Mouse (Mus musculus) left cerebral cortex, adult 2 months (tissue): ENCODE measurements around the gene Tbx6. TPM values are rescaled to one million over a fixed set of nuclear protein-coding genes. Genes with fewer than 3 reads are reported as not detected.

ENCODE experiments used
- DNase-seq, 2 experiments: peaks; one replicate each; pipeline ENCODE4 v3.0.0; 2021 to 2022; ENCODE audit warnings: low spot score in 2 of 2, mixed read lengths in 1 of 2; ENCODE audit errors: extremely low spot score in 1 of 2
- H3K27ac ChIP-seq: fragments of 200-600 bp; 2 replicates; pipeline ENCODE4 v1.8.1; 2022
- H3K4me3 ChIP-seq: fragments of 200-600 bp; 2 replicates; pipeline ENCODE4 v1.8.1; 2022
- CTCF ChIP-seq: fragments of 200-600 bp; IDR thresholded peaks from 2 replicates; pipeline ENCODE4 v1.8.1; 2022; ENCODE audit warnings: antibody characterized with exemption, mild to moderate bottlenecking, moderate library complexity
- intact Hi-C: fragments of 180-260 bp; cut with DNase I; formaldehyde crosslinking; loops from one replicate; pipeline ENCODE4 v1.15.1; 2025
- total RNA-seq, 2 experiments: library from RNA; stranded (reverse); gene quantifications; 2 replicates each; pipeline ENCODE4 v1.2.3; 2021

Tbx6 gene
- total RNA-seq, 2 experiments from 2014 or later = 1.1 to 1.2 TPM

GRCm38 (mm10) chr7:126797411-126798126 lies 16.3 kb downstream of the Tbx6 start, which contains the start of gene Fam57b:
Gene Fam57b (plus strand): TSS chr7:126797668.
- TF ChIP-seq CTCF = no peak
- H3K27ac ChIP-seq = peak within 1 kb of the TSS; percentile 100
- no peak for DNase-seq
- intact Hi-C loops = loop anchor here (5.0 to 10.0 kb wide), 2 partner anchors 95 to 293 kb away; partner anchors contain the start of gene Atxn2l
- peak within 1 kb of the TSS; percentile 81 for H3K4me3 ChIP-seq

GRCm38 (mm10) chr7:126798127-126799049 lies 17.1 kb downstream of the Tbx6 start:
- Histone ChIP-seq H3K4me3 (peak overlapping the region; percentile 81), H3K27ac (peak overlapping the region; percentile 100)
- no peak for DNase-seq
- no peak for TF ChIP-seq CTCF
- intact Hi-C loops = loop anchor here (1.0 to 10.0 kb wide), 3 partner anchors 96 to 294 kb away; partner anchors contain the start of genes Atxn2l and Maz

GRCm38 (mm10) chr7:126799050-126799467 lies 17.8 kb downstream of the Tbx6 start:
- intact Hi-C loops = loop anchor here (1.0 to 10.0 kb wide), 3 partner anchors 97 to 294 kb away; partner anchors contain the start of genes Atxn2l and Maz
- peak; percentile 96 to 98 for DNase-seq
- H3K27ac ChIP-seq = peak overlapping the region; percentile 100
- H3K4me3 ChIP-seq = peak overlapping the region; percentile 81
- peak; percentile 59 for TF ChIP-seq CTCF

- DNase-seq = peak in 1 of 2 experiments; percentile 54
- intact Hi-C loops = loop anchor here (1.0 to 10.0 kb wide), 3 partner anchors 97 to 295 kb away; partner anchors contain the start of genes Atxn2l and Maz
- peak; percentile 48 for TF ChIP-seq CTCF
Observed at GRCm38 (mm10) chr7:126799468-126800268, 18.4 kb downstream of the Tbx6 start.

GRCm38 (mm10) chr7:126800269-126801056 lies 19.2 kb downstream of the Tbx6 start:
- H3K4me3 ChIP-seq = peak overlapping the region; percentile 73
- H3K27ac ChIP-seq = peak overlapping the region; percentile 100
- intact Hi-C loops = no loop called here
- DNase-seq = no peak
- no peak for TF ChIP-seq CTCF

More at GRCm38 (mm10) chr7:126799468-126800268, 18.4 kb downstream of the Tbx6 start:
- H3K27ac ChIP-seq = peak overlapping the region; percentile 100
- peak overlapping the region; percentile 73 for H3K4me3 ChIP-seq

GRCm38 (mm10) chr7:126801057-126801422 lies 19.8 kb downstream of the Tbx6 start:
- Histone ChIP-seq H3K4me3 (no peak overlapping the region), H3K27ac (peak overlapping the region; percentile 100)
- TF ChIP-seq CTCF = no peak
- no peak for DNase-seq
- intact Hi-C loops = no loop called here

- no peak for DNase-seq
- Histone ChIP-seq H3K4me3 (no peak overlapping the region), H3K27ac (no peak overlapping the region)
- TF ChIP-seq CTCF = no peak
- intact Hi-C loops = no loop called here
Observed at GRCm38 (mm10) chr7:126802134-126802889, 21.0 kb downstream of the Tbx6 start.

- no peak for TF ChIP-seq CTCF
- Histone ChIP-seq H3K4me3 (no peak overlapping the region), H3K27ac (no peak overlapping the region)
- intact Hi-C loops = no loop called here
- DNase-seq = no peak
Observed at GRCm38 (mm10) chr7:126803181-126803580, 21.9 kb downstream of the Tbx6 start.

- DNase-seq = no peak
- Histone ChIP-seq H3K27ac (no peak overlapping the region), H3K4me3 (no peak overlapping the region)
- intact Hi-C loops = no loop called here
- TF ChIP-seq CTCF = no peak
Observed at GRCm38 (mm10) chr7:126803751-126804150, 22.5 kb downstream of the Tbx6 start.

- no peak for DNase-seq
- Histone ChIP-seq H3K27ac (no peak overlapping the region), H3K4me3 (no peak overlapping the region)
- intact Hi-C loops = no loop called here
- no peak for TF ChIP-seq CTCF
Observed at GRCm38 (mm10) chr7:126806956-126807355, 25.7 kb downstream of the Tbx6 start.
